20 mouse cellular contexts compared by ENCODE assay signal in genomic region chr1:172218164-172218910, GRCm38 (mm10). TPM values are rescaled to one million over a fixed set of nuclear protein-coding genes. Genes with fewer than 3 reads are reported as not detected.
DNase-seq lines count a peak whose midpoint lies in the region; ATAC-seq and TF ChIP-seq lines count a peak whose summit lies in the region.
"Had no signal": no experiment of that assay in that cellular context is flagged by ENCODE, and none has a peak within 500 bp of the region (broad histone marks: within the 10 kb centered on the region; RNA-seq: fewer than 3 reads in every experiment).

No protein-coding gene starts in this region.

- H3K36me3 ChIP-seq in forebrain, embryonic 13.5 days (ENCODE audit: poor library complexity, severe bottlenecking) = no peaks in the 10 kb centered on the region
- no peaks in the 10 kb centered on the region for H3K36me3 ChIP-seq in forebrain, embryonic 16.5 days (ENCODE audit: control insufficient read depth, insufficient read depth)
- H3K36me3 ChIP-seq in heart, embryonic 12.5 days = peaks cover 4% of the 10 kb centered on the region; the same call in 1 of the 2 replicates
- H3K36me3 ChIP-seq in midbrain, embryonic 14.5 days (ENCODE audit: control insufficient read depth, insufficient read depth, low read length) = no peaks in the 10 kb centered on the region
- no peaks in the 10 kb centered on the region for H3K36me3 ChIP-seq in midbrain, embryonic 15.5 days (replicated peaks)
- no peaks in the 10 kb centered on the region for H3K36me3 ChIP-seq in myocyte (ENCODE audit: control insufficient read depth, insufficient read depth)
- H3K36me3 ChIP-seq: liver, embryonic 12.5 days; stomach, embryonic 15.5 days had no signal

- DNase-seq in heart, postnatal 25 days (ENCODE audit: low spot score) = no peak
- DNase-seq in midbrain, embryonic 14.5 days = no peak
- DNase-seq in left cerebral cortex, postnatal 14 days (ENCODE audit: low spot score in 2 of 2) = no peak
- DNase-seq: adrenal gland, postnatal 25 days; cerebellum, postnatal 25 days; kidney, adult 11 months had no signal

- WGBS in forebrain, embryonic 13.5 days = 54% methylated on average over 15 of the region's 15 CpGs
- WGBS in forebrain, embryonic 16.5 days = 44% methylated on average over 14 of the region's 15 CpGs
- 46% methylated on average over 15 of the region's 15 CpGs for WGBS in heart, embryonic 12.5 days
- 42% methylated on average over 15 of the region's 15 CpGs for WGBS in midbrain, embryonic 14.5 days
- 47% methylated on average over 15 of the region's 15 CpGs for WGBS in midbrain, embryonic 15.5 days

- no peaks in the 10 kb centered on the region for H3K27me3 ChIP-seq in forebrain, embryonic 13.5 days
- no peaks in the 10 kb centered on the region for H3K27me3 ChIP-seq in forebrain, embryonic 16.5 days (replicated peaks; ENCODE audit: control insufficient read depth, insufficient read depth, low read length)
- no peaks in the 10 kb centered on the region for H3K27me3 ChIP-seq in heart, embryonic 12.5 days (replicated peaks)
- no peaks in the 10 kb centered on the region for H3K27me3 ChIP-seq in midbrain, embryonic 14.5 days (ENCODE audit: control insufficient read depth, insufficient read depth, low read length)
- H3K27me3 ChIP-seq in midbrain, embryonic 15.5 days (replicated peaks) = no peaks in the 10 kb centered on the region
- no peaks in the 10 kb centered on the region for H3K27me3 ChIP-seq in myocyte (ENCODE audit: control insufficient read depth, insufficient read depth, insufficient read length)
- H3K27me3 ChIP-seq: liver, embryonic 12.5 days; stomach, embryonic 15.5 days had no signal

- ATAC-seq in forebrain, embryonic 13.5 days = no peak
- no peak for ATAC-seq in forebrain, embryonic 16.5 days
- ATAC-seq in heart, embryonic 12.5 days (ENCODE audit: insufficient number of reproducible peaks, low FRiP score) = no peak
- no peak for ATAC-seq in midbrain, embryonic 14.5 days (ENCODE audit: low FRiP score, low TSS enrichment)
- ATAC-seq in midbrain, embryonic 15.5 days (replicated peaks) = no peak
- ATAC-seq: liver, embryonic 12.5 days had no signal

- H3K79me2 ChIP-seq in myocyte (ENCODE audit: control insufficient read depth, insufficient read depth) = no peaks in the 10 kb centered on the region

- H3K4me3 ChIP-seq in forebrain, embryonic 13.5 days = no peak overlapping the region
- no peak overlapping the region for H3K4me3 ChIP-seq in forebrain, embryonic 16.5 days (replicated peaks; ENCODE audit: low read length)
- peak overlapping the region; percentile 12 for H3K4me3 ChIP-seq in heart, embryonic 12.5 days
- H3K4me3 ChIP-seq in midbrain, embryonic 14.5 days (replicated peaks; ENCODE audit: low read depth, low read length) = no peak overlapping the region
- H3K4me3 ChIP-seq in midbrain, embryonic 15.5 days = no peak overlapping the region
- no peak overlapping the region for H3K4me3 ChIP-seq in myocyte
- H3K4me3 ChIP-seq: left cerebral cortex, adult 2 months; liver, embryonic 12.5 days; stomach, embryonic 15.5 days had no signal

- H3K4me1 ChIP-seq in forebrain, embryonic 13.5 days = peaks cover 77% of the 10 kb centered on the region
- peaks cover 44% of the 10 kb centered on the region for H3K4me1 ChIP-seq in forebrain, embryonic 16.5 days (replicated peaks; ENCODE audit: control insufficient read depth, insufficient read depth, low read length)
- H3K4me1 ChIP-seq in heart, embryonic 12.5 days (replicated peaks) = peaks cover 78% of the 10 kb centered on the region
- H3K4me1 ChIP-seq in midbrain, embryonic 14.5 days (ENCODE audit: control insufficient read depth, insufficient read depth, low read length) = peaks cover 25% of the 10 kb centered on the region
- peaks cover 25% of the 10 kb centered on the region for H3K4me1 ChIP-seq in midbrain, embryonic 15.5 days

- peak overlapping the region; percentile 45; the same call in 1 of the 2 replicates for H3K27ac ChIP-seq in forebrain, embryonic 13.5 days
- no peak overlapping the region for H3K27ac ChIP-seq in forebrain, embryonic 16.5 days (ENCODE audit: low read length)
- H3K27ac ChIP-seq in heart, embryonic 12.5 days (ENCODE audit: poor library complexity, severe bottlenecking) = peak overlapping the region; percentile 91
- H3K27ac ChIP-seq in midbrain, embryonic 14.5 days (replicated peaks; ENCODE audit: low read depth, low read length) = 0 out of 2 replicates have a peak overlapping the region, but pooled peaks have one; percentile 20
- no peak overlapping the region for H3K27ac ChIP-seq in midbrain, embryonic 15.5 days
- H3K27ac ChIP-seq: left cerebral cortex, adult 2 months; liver, embryonic 12.5 days had no signal

- no peak overlapping the region for H3K4me2 ChIP-seq in forebrain, embryonic 13.5 days
- no peak overlapping the region for H3K4me2 ChIP-seq in forebrain, embryonic 16.5 days (ENCODE audit: low read length)
- H3K4me2 ChIP-seq in heart, embryonic 12.5 days = peak overlapping the region; percentile 43
- H3K4me2 ChIP-seq in midbrain, embryonic 14.5 days (ENCODE audit: low read length) = no peak overlapping the region
- no peak overlapping the region for H3K4me2 ChIP-seq in midbrain, embryonic 15.5 days
- H3K4me2 ChIP-seq in myocyte (ENCODE audit: low read depth) = peak overlapping the region; percentile 28
- H3K4me2 ChIP-seq: liver, embryonic 12.5 days; stomach, embryonic 15.5 days had no signal

- intact Hi-C loops in heart, postnatal 25 days (cut with DNase I) = loop anchor here (5.0 kb wide), 1 partner anchor 94 kb away; no protein-coding TSS in a partner anchor
- intact Hi-C loops in left cerebral cortex, postnatal 14 days (cut with DNase I) = loop anchor here (5.0 kb wide), 1 partner anchor 71 kb away; the partner anchor contains the start of gene Dcaf8

- H3ac ChIP-seq in myocyte (ENCODE audit: control insufficient read depth, insufficient read length) = no peak overlapping the region

- no peaks in the 10 kb centered on the region for H3K9me3 ChIP-seq in forebrain, embryonic 13.5 days (replicated peaks)
- H3K9me3 ChIP-seq in forebrain, embryonic 16.5 days (ENCODE audit: control insufficient read depth, low read length) = no peaks in the 10 kb centered on the region
- H3K9me3 ChIP-seq in heart, embryonic 12.5 days (replicated peaks) = no peaks in the 10 kb centered on the region
- no peaks in the 10 kb centered on the region for H3K9me3 ChIP-seq in midbrain, embryonic 14.5 days (ENCODE audit: control insufficient read depth, low read length)
- no peaks in the 10 kb centered on the region for H3K9me3 ChIP-seq in midbrain, embryonic 15.5 days
- H3K9me3 ChIP-seq: liver, embryonic 12.5 days; stomach, embryonic 15.5 days had no signal

- TF ChIP-seq POLR2A in myocyte (IDR thresholded peaks at IDR 0.05; ENCODE audit: insufficient read length, low read depth) = no peak

- no peak overlapping the region for H3K9ac ChIP-seq in forebrain, embryonic 13.5 days
- H3K9ac ChIP-seq in forebrain, embryonic 16.5 days (replicated peaks; ENCODE audit: low read depth, low read length) = no peak overlapping the region
- peak overlapping the region; percentile 58; the same call in 1 of the 2 replicates for H3K9ac ChIP-seq in heart, embryonic 12.5 days
- no peak overlapping the region for H3K9ac ChIP-seq in midbrain, embryonic 14.5 days (replicated peaks; ENCODE audit: low read length)
- no peak overlapping the region for H3K9ac ChIP-seq in midbrain, embryonic 15.5 days
- H3K9ac ChIP-seq: liver, embryonic 12.5 days; stomach, embryonic 15.5 days had no signal

RNA-seq across cellular contexts. Expression of gene Casq1, which starts 1.3 kb away (rescaled TPM):
- 4.5 TPM in 2 replicates for polyA plus RNA-seq in forebrain, embryonic 13.5 days (2015; fragmentation: Nextera tagmentation; extraction: Ambion mirVana)
- polyA plus RNA-seq in forebrain, embryonic 16.5 days (2015; fragmentation: Nextera tagmentation; extraction: Ambion mirVana) = 4.7 and 7.2 TPM in 2 replicates
- polyA plus RNA-seq in heart, embryonic 12.5 days (2016; fragmentation: Nextera tagmentation; extraction: Ambion mirVana) = 182 and 185 TPM in 2 replicates
- 10 to 100 TPM; 12.6 to 18.0 TPM for total RNA-seq in heart, postnatal 25 days (2021)
- 1.6 and 2.3 TPM in 2 replicates for polyA plus RNA-seq in midbrain, embryonic 14.5 days (2014; fragmentation: Nextera tagmentation; extraction: Ambion mirVana)
- 1.7 and 2.7 TPM in 2 replicates for polyA plus RNA-seq in midbrain, embryonic 15.5 days (2015; fragmentation: Nextera tagmentation; extraction: Ambion mirVana)
- 73.1 TPM for polyA plus RNA-seq in myocyte (2012; fragmentation: generic; extraction: Trizol)
- total RNA-seq in left cerebral cortex, postnatal 14 days (2021) = under 1 TPM in 1 of 2 experiments, not detected in 1; 0.55 TPM
- total RNA-seq: adrenal gland, postnatal 25 days; MEL had no signal

RNA-seq across cellular contexts. Expression of gene Pea15a, which starts 11.7 kb away (rescaled TPM):
- 470 and 471 TPM in 2 replicates for polyA plus RNA-seq in forebrain, embryonic 13.5 days (2015; fragmentation: Nextera tagmentation; extraction: Ambion mirVana)
- 472 and 511 TPM in 2 replicates for polyA plus RNA-seq in forebrain, embryonic 16.5 days (2015; fragmentation: Nextera tagmentation; extraction: Ambion mirVana)
- polyA plus RNA-seq in heart, embryonic 12.5 days (2016; fragmentation: Nextera tagmentation; extraction: Ambion mirVana) = 156 and 164 TPM in 2 replicates
- 10 to 100 TPM; 65.8 to 70.5 TPM for total RNA-seq in heart, postnatal 25 days (2021)
- 314 and 385 TPM in 2 replicates for polyA plus RNA-seq in midbrain, embryonic 14.5 days (2014; fragmentation: Nextera tagmentation; extraction: Ambion mirVana)
- 437 and 473 TPM in 2 replicates for polyA plus RNA-seq in midbrain, embryonic 15.5 days (2015; fragmentation: Nextera tagmentation; extraction: Ambion mirVana)
- 120 TPM for polyA plus RNA-seq in myocyte (2012; fragmentation: generic; extraction: Trizol)
- 100 to 1,000 TPM; 377 to 379 TPM for total RNA-seq in left cerebral cortex, postnatal 14 days (2021)

RNA-seq across cellular contexts. Expression of gene Atp1a4, which starts 39.9 kb away (rescaled TPM):
- polyA plus RNA-seq in forebrain, embryonic 13.5 days (2015; fragmentation: Nextera tagmentation; extraction: Ambion mirVana) = 0.10 TPM in 1 of 2 replicates, not detected in the other
- polyA plus RNA-seq in forebrain, embryonic 16.5 days (2015; fragmentation: Nextera tagmentation; extraction: Ambion mirVana) = 0.11 TPM in 1 of 2 replicates, not detected in the other
- polyA plus RNA-seq in heart, embryonic 12.5 days (2016; fragmentation: Nextera tagmentation; extraction: Ambion mirVana) = 0.17 and 0.19 TPM in 2 replicates
- not detected for total RNA-seq in heart, postnatal 25 days (2021)
- polyA plus RNA-seq in midbrain, embryonic 14.5 days (2014; fragmentation: Nextera tagmentation; extraction: Ambion mirVana) = not detected in 2 replicates
- polyA plus RNA-seq in midbrain, embryonic 15.5 days (2015; fragmentation: Nextera tagmentation; extraction: Ambion mirVana) = 0.05 TPM in 1 of 2 replicates, not detected in the other
- 0.06 TPM for polyA plus RNA-seq in myocyte (2012; fragmentation: generic; extraction: Trizol)
- not detected for total RNA-seq in left cerebral cortex, postnatal 14 days (2021)
- total RNA-seq: layer of hippocampus, adult 18-20 months; left cerebral cortex, adult 2 months; MEL had no signal
- polyA plus RNA-seq: embryonic facial prominence, embryonic 11.5 days; hindbrain, embryonic 11.5 days; liver, embryonic 12.5 days; lung, embryonic 16.5 days; neural tube, embryonic 11.5 days; stomach, embryonic 15.5 days had no signal

RNA-seq across cellular contexts. Expression of gene Igsf8, which starts 43.1 kb away (rescaled TPM):
- 164 and 169 TPM in 2 replicates for polyA plus RNA-seq in forebrain, embryonic 13.5 days (2015; fragmentation: Nextera tagmentation; extraction: Ambion mirVana)
- polyA plus RNA-seq in forebrain, embryonic 16.5 days (2015; fragmentation: Nextera tagmentation; extraction: Ambion mirVana) = 136 and 152 TPM in 2 replicates
- 24.0 and 26.1 TPM in 2 replicates for polyA plus RNA-seq in heart, embryonic 12.5 days (2016; fragmentation: Nextera tagmentation; extraction: Ambion mirVana)
- 10 to 100 TPM in 1 of 2 experiments, 1 to 10 TPM in 1; 9.3 to 15.2 TPM for total RNA-seq in heart, postnatal 25 days (2021)
- polyA plus RNA-seq in midbrain, embryonic 14.5 days (2014; fragmentation: Nextera tagmentation; extraction: Ambion mirVana) = 55.6 and 61.0 TPM in 2 replicates
- polyA plus RNA-seq in midbrain, embryonic 15.5 days (2015; fragmentation: Nextera tagmentation; extraction: Ambion mirVana) = 66.2 and 77.2 TPM in 2 replicates
- 79.7 TPM for polyA plus RNA-seq in myocyte (2012; fragmentation: generic; extraction: Trizol)
- 100 to 1,000 TPM; 231 to 244 TPM for total RNA-seq in left cerebral cortex, postnatal 14 days (2021)

Comparison
In these comparisons a context has a peak if more than half of its experiments do, and no peak if none do; other contexts are left out.
1. H3K27ac ChIP-seq: peak in forebrain, embryonic 13.5 days (single experiment), heart, embryonic 12.5 days (single experiment) and midbrain, embryonic 14.5 days (single experiment); none in forebrain, embryonic 16.5 days (single experiment) and midbrain, embryonic 15.5 days (single experiment).
2. H3K4me2 ChIP-seq: peak in heart, embryonic 12.5 days (single experiment) and myocyte (single experiment); none in forebrain, embryonic 13.5 days (single experiment), forebrain, embryonic 16.5 days (single experiment), midbrain, embryonic 14.5 days (single experiment) and midbrain, embryonic 15.5 days (single experiment).